Mouse (Mus musculus) CD4-positive, CD25-positive, alpha-beta regulatory T cell, adult 2 months (primary cell): Measurements from ENCODE around the gene Inip.
A peak's percentile ranks its signal among the peaks of the same experiment; 100 is the strongest.

Source experiments
- DNase-seq: peaks from one replicate; pipeline ENCODE4 v3.0.0-alpha.2; 2012; ENCODE audit warnings: low read depth, low spot score

Gene Inip

DNA sequence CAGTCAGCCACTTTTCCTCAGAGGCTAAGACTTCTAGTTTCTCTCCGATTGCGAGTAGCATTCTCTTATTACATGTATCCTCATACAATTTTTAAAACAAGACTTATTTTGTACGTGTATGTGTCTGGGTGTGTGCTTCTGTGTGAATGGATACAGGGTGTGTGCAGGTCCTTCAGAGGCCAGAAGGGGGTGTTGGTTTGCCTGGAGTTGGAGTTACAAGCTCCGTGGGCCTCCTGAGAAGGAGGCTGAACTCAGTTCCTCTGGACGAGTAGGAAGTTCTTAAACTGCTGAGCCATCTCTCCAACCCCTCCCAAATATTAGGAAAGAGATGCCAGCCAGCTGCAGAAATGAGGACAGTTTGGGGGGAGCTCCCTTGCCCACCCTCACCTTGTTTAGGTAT, 7.0 kb upstream of the Inip start:
- DNase-seq: peak; percentile 27

DNA sequence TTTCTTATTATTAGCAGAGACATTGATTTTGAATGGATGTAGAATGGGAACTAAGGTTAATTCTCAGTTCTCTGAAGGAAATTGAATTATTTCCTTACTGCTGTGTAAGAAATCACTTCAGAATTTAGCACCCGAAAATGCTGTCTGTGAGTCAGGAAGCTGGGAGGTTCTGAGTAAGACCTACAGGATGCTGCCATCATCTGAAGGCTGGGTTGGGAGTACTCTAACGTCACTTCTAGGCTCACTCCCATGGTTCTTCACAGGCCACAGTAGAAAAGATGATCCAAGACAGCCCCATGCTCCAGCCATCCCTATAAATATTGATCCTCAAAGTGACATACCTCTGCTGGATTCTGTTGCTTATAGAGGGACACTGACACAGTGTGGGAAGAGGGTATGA, 6.1 kb upstream of the Inip start:
- DNase-seq: no peak

GRCm38 (mm10) chr4:59806879-59807195, 5.4 kb upstream of the Inip start:
- DNase-seq: no peak

- DNase-seq: peak; percentile 62
These were observed 4.8 kb upstream of the Inip start for GRCm38 (mm10) chr4:59805968-59806878.

DNA sequence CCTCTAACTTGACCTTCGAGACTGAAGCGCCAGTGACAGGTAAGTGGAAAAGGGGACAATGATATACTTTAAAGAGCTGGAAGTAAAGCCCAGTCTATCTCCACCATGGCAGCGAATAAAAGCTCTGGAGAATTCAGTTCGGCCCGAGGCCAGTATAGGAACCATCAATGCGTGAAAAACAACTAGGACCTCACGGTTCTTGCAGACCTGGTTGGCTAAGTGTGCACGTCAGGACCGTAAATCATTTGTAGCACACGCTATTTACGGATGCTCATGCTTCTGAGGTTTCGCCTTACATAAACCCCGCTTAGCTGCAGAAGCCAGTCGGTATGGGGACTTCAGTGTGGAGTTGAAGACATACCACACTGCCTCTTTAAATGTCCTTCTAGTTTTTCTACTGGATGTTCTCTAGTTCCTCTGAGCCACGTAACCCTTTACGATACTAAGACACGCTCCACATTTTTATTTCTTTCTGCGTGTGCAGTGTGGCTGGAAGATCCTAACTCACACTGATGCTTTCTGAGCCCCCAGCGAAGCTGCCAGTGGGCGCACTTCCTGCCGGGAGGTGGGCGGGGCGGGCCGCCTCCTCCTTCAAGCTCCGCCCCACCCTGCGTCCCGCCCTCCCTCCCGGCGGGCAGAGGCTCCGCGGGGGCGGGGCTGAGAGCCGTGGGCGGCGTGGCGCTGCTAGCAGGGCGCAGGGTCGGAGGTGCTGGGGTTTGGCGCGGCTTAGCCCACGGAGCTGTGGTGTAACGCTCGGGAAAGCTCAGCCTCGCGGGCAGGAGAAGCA, 4.0 kb upstream of the Inip start, which contains the start of gene Snx30:
TSS of gene Snx30 (plus strand) at position 660 of the 787 bp plus-strand sequence.
- DNase-seq: peak; percentile 95

GRCm38 (mm10) chr4:59804754-59805153, 3.4 kb upstream of the Inip start:
- no peak for DNase-seq

- DNase-seq: peak; percentile 43
These were observed 2.0 kb upstream of the Inip start for GRCm38 (mm10) chr4:59803358-59803757.

DNA sequence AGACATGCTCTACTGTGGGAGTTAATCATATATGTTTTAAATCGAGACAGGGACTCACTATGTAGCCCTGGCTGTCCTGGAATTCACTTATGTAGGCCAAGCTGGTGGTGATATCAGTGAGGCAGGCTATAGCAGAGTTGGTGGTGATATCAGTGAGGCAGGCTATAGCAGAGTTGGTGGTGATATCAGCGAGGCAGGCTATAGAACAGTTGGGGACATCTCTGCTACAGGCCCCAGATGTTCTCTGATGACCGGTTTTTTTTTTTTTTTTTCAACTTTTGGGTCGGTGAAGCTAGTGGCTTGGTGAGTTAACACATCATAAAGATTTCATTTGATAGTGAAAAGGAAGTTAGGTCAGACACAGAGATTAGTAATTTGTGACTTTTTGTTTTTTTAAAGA, 1.4 kb upstream of the Inip start:
- DNase-seq: no peak

GRCm38 (mm10) chr4:59802107-59802506, 718 bp upstream of the Inip start:
- DNase-seq: no peak

DNA sequence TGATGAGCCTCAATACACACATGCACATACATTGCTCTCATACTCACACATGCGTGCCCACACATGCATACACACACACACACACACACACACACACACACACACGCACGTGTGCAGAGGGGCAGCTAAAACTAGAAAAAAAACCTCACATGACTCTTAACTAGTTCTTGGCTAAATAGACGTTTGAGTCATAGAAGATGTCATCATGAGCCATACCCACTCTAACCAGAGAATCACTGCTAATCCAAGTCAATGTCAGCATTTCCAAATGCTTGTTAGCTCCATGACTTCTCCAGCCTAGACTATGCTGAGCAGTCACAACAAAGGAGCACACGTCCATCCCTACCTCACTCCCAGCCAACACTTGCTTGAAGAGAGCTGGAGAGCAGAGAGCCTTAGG, 1.2 kb downstream of the Inip start:
- no peak for DNase-seq

DNA sequence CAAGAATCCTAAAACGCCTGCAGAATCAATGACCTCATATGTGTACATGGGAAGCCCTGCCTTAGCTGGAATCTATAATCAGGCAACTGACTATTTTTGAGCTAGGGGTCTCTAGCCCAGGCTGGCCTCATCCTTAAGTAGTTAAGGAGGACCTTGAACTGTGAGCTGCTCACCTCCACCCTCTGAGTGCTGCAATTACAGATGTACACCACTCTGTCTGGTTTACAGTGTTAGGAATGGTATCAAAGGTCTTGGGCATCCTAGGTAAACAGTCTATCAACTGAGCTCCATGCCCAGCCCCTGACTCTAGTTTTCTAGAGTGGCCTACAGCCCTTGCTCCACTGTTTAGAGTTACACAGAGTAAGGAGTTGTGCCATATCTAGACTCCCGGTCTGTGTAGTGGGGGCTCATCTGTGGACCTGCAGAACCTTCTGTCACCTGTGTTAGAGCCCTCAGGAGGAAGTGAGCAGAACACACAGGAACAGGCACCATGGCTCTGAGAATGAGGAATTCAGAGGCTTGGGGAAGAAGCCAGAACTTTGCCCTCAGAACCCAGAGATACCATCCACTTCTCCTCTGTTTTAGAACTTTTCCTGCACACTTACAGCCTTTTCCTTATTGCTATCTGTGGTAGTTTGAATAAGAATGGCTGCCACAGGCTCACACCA, 5.5 kb downstream of the Inip start:
- no peak for DNase-seq

DNA sequence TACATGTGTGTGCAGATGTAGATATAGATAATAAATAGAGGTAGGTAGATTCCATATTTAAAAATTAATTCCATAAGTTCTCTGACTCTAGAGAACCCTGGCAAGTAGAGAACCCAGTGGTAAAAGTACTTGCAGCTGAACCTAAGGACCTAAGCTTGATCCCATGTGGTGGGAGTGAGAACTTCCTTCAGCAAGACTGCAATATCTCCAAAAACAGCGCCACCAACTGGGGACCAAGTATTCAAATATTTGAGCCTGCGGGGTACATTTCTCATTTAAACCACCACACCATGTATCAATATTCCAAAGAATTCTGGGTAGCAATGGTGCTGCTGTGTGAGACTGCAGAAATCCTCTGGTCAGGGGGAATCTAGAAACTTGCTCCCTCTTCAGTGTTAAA, 7.3 kb downstream of the Inip start:
- DNase-seq: peak; percentile 37

DNA sequence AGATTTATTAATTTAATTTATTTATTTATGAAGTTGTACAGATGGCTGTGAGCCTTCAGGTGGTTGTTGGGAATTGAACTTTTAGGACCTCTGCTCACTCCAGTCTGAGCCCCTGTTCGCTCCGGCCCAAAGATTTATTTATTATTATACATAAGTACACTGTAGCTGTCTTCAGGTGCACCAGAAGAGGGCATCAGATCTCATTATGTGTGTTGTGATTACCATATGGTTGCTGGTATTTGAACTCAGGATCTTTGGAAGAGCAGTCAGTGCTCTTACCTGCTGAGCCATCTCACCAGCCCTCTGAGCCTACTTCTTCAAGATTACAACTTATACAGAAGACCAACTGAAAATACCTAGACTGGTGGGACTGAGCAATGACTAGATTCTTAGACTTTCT, 7.8 kb downstream of the Inip start:
- DNase-seq: peak; percentile 32

DNA sequence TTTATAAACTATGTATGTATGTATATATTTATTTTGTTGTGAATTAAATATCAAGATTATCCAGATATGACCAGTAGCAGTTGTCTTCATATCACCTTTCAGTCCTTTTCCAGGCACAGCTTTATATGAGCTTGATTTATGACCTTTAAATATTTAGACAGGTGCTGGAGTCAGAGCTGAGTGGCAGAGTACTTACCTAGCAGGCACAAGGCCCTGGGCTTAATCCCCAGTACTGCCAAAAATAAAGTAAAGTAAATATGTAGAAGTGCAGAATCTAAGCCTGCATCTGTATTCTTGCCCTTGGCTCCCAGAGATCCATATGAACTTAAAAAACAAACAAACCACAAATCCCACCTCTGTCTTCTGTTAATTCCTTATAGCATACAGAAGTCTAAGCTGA, 12.4 kb downstream of the Inip start:
- no peak for DNase-seq

- DNase-seq: no peak
These were observed 14.3 kb downstream of the Inip start for GRCm38 (mm10) chr4:59787126-59787525.

DNA sequence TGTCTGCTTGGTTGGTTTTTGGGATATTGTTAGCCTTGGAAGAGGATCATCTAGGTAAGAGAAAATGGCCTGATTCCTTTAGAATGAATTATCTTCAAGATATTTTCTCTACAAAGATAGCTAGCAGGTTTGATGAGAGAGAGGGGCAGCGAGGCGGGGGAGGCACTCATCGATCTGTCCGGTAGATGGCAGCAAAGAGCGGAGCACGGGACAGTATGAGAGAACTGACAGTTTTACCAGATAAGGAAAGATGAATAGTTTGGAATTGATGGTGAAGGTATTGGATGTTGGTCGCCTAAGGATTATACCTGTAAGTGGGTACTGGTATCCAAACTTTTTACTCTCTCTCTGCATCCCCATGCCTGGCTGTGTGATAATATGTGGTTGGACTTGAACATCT, 14.7 kb downstream of the Inip start:
- DNase-seq: peak; percentile 87

DNA sequence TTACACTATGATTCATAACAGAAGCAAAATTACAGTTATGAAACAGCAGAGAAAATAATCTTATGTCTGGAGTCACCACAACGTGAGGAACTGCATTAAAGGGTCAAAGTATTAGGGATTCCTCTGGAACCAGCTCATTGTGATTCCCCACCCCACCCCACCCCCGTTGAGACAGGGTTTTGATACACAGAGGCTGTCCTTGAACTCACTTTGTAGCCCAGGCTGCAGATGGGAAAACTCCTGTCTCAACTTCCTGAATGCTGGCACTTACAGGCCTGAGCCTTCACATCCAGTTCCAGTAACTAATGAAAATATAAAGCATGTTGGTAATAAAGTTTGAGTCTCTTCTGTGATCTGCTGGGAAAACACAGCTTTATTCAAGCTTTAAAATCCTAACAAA, 16.0 kb downstream of the Inip start:
- DNase-seq: no peak

DNA sequence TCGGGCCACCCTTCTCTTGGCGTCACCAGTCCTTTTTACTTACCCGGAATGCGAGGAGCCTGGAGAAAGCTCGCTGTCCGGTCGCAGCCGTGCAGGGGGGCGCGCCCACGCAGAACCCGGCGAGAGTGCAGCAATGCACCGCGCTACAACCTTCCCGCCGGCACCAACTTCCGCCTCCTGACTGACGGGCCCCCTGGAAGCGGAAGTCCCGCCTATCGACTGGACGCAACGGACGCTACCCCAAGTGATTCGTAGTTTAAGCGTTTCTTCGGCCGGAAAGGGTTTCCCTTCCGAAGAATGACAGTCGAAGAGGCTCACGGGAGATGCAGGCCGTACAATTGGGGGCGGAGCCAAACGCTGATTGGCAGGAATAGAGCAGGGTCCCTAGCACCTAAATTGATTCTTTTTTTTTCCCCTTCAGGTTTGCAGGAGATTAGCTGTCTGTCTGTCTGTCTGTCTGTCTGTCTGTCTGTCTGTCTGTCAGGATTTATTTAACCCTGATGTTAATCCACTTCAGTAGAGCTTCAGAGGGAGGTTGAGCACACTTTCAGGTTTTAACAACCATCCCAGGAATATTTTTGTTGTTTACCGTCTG, 17.6 kb downstream of the Inip start:
- peak; percentile 98 for DNase-seq

DNA sequence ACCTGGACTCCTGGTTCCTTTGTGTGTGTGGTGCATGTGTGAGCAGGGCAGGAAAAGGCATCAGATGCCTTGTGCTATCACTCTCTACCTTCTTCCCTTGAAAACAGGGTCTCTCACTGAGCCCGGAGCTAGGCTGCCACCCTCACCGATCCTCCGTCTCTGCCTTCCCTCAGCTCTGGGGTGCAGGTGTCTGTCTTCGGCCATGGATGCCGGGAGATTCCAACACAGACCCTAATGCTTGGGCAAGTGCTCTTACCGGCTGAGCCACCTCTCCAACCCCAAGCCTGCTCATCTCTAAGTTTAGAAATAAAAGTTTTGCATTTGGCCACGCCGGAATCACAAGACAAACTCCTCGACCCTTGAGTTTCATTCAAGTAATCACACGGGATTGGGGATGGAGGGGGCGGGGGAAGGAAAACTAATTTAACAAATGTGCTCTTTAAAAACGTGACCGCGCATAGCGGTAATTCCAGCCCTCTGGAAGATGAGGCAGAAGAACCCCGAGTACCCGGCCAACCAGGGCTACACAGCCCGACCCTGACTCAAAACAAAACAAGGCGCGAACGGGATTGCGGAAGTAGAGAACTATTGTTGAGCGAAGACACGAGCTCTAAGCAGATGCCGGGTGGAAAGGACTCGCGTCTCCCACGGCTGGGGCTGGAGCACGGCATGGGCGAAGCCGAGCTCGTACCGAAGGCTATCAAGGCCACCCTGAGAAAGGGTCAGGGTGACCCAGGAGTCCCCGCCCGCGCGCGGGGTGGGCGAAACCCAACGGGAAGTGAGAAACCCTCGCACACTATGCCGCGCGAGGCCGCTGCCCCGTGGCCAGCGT, 18.3 kb downstream of the Inip start:
- DNase-seq: peak; percentile 18

DNA sequence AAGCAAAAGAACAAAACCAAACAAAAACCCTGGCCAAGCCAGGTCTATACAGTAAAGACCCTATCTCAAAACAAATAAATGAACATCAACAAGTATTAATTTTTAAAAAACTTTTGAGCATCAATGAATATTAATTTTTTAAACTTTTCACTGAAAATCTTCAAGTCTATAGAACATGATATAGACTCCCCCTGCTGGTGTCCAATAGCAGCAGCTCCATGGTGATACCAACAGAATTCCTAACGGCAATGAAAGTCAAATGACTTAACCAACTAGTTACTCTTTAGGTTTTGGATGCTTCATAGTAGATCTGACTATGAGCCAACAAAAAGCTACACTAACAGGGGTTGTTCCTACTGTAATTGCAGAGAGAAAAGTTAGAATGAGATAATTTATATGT, 20.8 kb downstream of the Inip start:
- DNase-seq: peak; percentile 36

GRCm38 (mm10) chr4:59777828-59778227, 23.6 kb downstream of the Inip start:
- DNase-seq: no peak
